Mouse (Mus musculus) splenic B cell, adult 2 months (primary cell): Measurements from ENCODE around the gene Cdx2.

Experiments used
- DNase-seq: peaks from one replicate; pipeline ENCODE4 v3.0.0-alpha.2; 2011; ENCODE audit warnings: low read depth, low spot score
- H3K27me3 ChIP-seq: 2 replicates; pipeline ENCODE4 v1.6.1; 2012; ENCODE audit warnings: mild to moderate bottlenecking, low read length, moderate library complexity, mixed read lengths; ENCODE audit not compliant: control insufficient read depth, poor library complexity, insufficient read depth, severe bottlenecking
- H3K36me3 ChIP-seq: 2 replicates; pipeline ENCODE4 v1.6.1; 2012; ENCODE audit warnings: mild to moderate bottlenecking, low read length, moderate library complexity, mixed read lengths; ENCODE audit not compliant: control insufficient read depth, poor library complexity, insufficient read depth, severe bottlenecking

The Cdx2 gene

GRCm38 (mm10) chr5:147305856-147306637, 1.0 kb downstream of the Cdx2 start:
- no peaks in the 10 kb centered on the region; the same call in 1 of the 2 replicates for H3K27me3 ChIP-seq
- no peaks in the 10 kb centered on the region for H3K36me3 ChIP-seq
- no peak for DNase-seq

DNA sequence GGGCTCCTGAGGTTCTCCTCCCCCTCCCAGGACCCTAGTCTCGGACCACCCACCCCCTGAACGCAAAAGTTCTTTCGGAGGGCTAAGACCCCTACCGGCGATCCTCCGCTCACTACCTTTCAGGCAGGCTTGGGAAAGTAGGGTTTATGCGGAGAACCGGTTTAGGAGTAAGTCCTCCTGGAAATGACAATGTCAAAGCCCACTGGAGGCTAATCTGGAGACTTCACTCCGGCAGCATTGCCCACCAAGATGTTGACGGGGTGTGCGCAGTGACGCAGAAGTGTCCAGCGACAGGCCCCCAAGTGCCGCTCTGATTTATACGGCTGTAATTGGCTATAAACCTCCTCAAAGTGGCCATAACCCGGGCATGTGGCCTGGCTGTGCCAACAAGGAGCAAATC, 1.9 kb downstream of the Cdx2 start:
- no peak for DNase-seq
- no peaks in the 10 kb centered on the region; the same call in 1 of the 2 replicates for H3K27me3 ChIP-seq

DNA sequence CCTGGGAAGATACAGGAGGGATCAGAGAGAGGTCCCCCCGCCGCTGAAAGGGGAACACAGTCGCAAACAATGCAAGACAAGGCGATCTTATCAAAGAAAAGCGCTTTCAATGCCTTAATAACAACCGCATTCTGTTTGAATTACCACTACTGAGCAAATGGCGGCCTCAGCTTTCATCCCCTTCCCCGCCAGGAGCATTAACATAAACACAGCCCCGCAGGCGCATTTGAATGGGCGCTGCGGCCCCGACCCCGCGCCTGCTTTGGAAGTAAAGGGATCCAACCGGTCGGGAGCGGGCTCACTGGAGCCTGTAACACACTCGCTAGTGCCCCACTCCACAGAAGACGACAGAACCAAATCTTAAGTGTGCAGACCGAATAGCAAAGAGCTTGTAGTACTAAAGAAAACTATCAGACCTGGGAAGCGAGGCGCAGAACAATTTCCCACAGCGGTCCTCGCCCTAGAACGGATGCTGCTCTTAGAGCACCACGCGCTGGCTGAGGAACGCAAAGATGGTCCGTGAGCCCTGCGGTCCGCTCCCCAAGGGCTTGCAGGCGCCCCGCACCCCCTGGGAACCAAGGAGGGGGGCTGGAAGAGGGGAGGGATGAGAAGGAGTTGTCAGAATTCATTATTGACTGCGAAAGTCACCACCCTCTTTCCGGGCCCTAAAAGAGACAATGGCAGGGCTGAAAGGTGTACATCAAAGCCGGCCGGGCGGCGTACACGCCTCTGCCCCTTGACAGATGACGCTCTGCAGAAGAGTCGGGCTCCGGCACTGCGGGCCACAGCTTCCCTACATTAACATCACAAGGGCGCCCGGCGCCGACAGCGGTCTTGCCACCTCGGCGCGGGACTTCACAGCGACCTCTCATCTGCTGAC, 2.6 kb downstream of the Cdx2 start:
- no peak for DNase-seq
- H3K36me3 ChIP-seq: no peaks in the 10 kb centered on the region
- no peaks in the 10 kb centered on the region; the same call in 1 of the 2 replicates for H3K27me3 ChIP-seq

More for the DNA sequence above, 1.9 kb downstream of the Cdx2 start:
- no peaks in the 10 kb centered on the region for H3K36me3 ChIP-seq

- Histone ChIP-seq H3K27me3 (no peaks in the 10 kb centered on the region; the same call in 1 of the 2 replicates), H3K36me3 (no peaks in the 10 kb centered on the region)
- DNase-seq: no peak
Observed at GRCm38 (mm10) chr5:147302746-147303400, 4.2 kb downstream of the Cdx2 start.

- DNase-seq: no peak
- no peaks in the 10 kb centered on the region for H3K36me3 ChIP-seq
- no peaks in the 10 kb centered on the region; the same call in 1 of the 2 replicates for H3K27me3 ChIP-seq
Observed at GRCm38 (mm10) chr5:147302141-147302540, 4.9 kb downstream of the Cdx2 start.

GRCm38 (mm10) chr5:147301781-147302070, 5.3 kb downstream of the Cdx2 start:
- no peaks in the 10 kb centered on the region; the same call in 1 of the 2 replicates for H3K27me3 ChIP-seq
- H3K36me3 ChIP-seq: no peaks in the 10 kb centered on the region
- no peak for DNase-seq

- Histone ChIP-seq H3K27me3 (no peaks in the 10 kb centered on the region; the same call in 1 of the 2 replicates), H3K36me3 (no peaks in the 10 kb centered on the region)
Observed at GRCm38 (mm10) chr5:147300917-147301780, 5.9 kb downstream of the Cdx2 start.

GRCm38 (mm10) chr5:147300001-147300363, 7.1 kb downstream of the Cdx2 start:
- no peak for DNase-seq
- H3K36me3 ChIP-seq: no peaks in the 10 kb centered on the region
- H3K27me3 ChIP-seq: no peaks in the 10 kb centered on the region; the same call in 1 of the 2 replicates

More at GRCm38 (mm10) chr5:147300917-147301780, 5.9 kb downstream of the Cdx2 start:
- DNase-seq: no peak

DNA sequence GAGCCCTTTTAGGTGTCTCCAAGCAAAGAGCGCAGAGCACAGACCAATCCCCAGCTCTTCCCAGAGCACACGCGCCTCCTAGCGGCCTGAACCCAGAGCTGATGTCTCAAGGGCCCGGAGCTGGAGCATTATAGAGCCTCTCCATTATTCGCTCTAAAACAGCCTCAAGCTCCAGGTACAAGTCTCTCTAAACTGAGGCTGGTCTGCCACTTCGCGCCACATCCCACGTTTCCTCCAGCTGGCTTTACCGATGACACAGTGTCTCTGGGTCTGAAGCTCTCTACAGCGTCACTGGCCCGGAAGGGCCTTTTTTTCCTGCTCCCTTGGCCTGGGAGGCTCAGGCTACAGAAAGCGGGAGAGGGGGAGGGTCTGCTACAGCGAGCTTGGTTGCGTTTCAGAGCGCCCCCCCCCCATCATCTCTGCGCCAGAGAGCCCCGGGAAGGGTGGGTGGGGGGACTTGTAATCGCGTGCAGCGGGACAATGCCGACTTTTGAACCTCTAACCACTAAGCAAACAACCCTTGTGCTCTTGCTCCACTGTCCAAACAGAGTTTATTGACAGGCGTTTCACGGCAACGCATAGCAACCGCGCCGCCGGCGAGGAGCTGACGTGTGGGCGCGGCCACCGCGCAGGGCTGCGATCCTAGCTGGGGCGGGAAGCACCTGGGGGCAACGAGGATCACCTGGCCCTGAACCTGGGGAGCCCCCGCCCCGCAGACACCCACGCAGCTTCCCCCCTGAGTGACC, 7.6 kb downstream of the Cdx2 start:
- no peaks in the 10 kb centered on the region; the same call in 1 of the 2 replicates for H3K27me3 ChIP-seq
- H3K36me3 ChIP-seq: no peaks in the 10 kb centered on the region
- DNase-seq: peak; percentile 70

- no peaks in the 10 kb centered on the region for H3K36me3 ChIP-seq
- H3K27me3 ChIP-seq: no peaks in the 10 kb centered on the region
- DNase-seq: no peak
Observed at GRCm38 (mm10) chr5:147297249-147297648, 9.8 kb downstream of the Cdx2 start.

GRCm38 (mm10) chr5:147294121-147294520, 12.9 kb downstream of the Cdx2 start:
- DNase-seq: peak; percentile 36
- Histone ChIP-seq H3K27me3 (no peaks in the 10 kb centered on the region), H3K36me3 (no peaks in the 10 kb centered on the region)

DNA sequence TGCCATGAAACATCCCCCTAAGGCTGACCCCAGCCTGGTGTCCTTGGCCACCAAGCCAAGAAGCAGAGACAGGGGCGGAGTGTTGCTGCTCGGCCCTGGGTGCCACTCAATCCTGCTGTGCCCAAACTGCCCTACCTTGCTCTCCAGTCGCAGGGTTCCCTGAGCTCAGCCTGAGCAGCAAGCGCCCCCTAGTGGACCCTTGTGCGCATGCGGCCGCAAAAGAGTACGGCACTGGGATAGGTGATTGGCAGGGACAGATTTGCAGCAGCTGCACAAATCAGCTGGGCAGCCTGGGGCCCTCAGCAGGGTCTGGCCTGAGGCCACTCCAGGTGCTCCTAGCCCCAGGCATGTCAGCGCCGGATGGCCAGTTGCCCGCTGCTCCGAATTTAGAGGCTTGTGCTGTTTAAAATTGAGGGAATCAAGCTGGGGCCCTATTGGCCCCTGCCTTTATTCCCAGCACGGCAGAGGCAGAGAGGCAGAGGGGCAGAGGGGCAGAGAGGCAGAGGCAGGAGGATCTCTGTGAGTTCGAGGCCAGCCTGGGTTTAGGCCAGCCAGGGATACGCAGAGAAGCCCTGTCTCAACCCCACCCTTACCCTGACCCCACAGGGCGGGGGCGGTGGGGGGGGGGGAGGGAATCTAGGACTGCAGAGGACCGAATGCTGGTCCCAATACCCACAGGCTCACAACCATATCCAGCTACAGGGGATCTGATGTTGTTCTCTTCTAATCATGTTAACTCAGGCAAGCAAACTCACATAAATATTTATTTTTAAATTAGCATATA, 13.8 kb downstream of the Cdx2 start:
- no peaks in the 10 kb centered on the region for H3K27me3 ChIP-seq
- peak; percentile 83 for DNase-seq
- H3K36me3 ChIP-seq: no peaks in the 10 kb centered on the region

GRCm38 (mm10) chr5:147292506-147293120, 14.5 kb downstream of the Cdx2 start:
- H3K27me3 ChIP-seq: no peaks in the 10 kb centered on the region
- DNase-seq: no peak

More at GRCm38 (mm10) chr5:147292506-147293120, 14.5 kb downstream of the Cdx2 start:
- H3K36me3 ChIP-seq: no peaks in the 10 kb centered on the region
